Mouse (Mus musculus) midbrain, embryonic 14.5 days (tissue): ENCODE measurements around the gene Ccdc170. TPM values are rescaled to one million over a fixed set of nuclear protein-coding genes. Genes with fewer than 3 reads are reported as not detected.

Experiments
- ATAC-seq: fragments of 200-750 bp; cut with Nextera tagmentation; 2 replicates; pipeline ENCODE4 v1.8.0; 2017; ENCODE audit warnings: moderate number of reproducible peaks, moderate library complexity; ENCODE audit not compliant: low FRiP score, low TSS enrichment
- DNase-seq: peaks from one replicate; pipeline ENCODE4 v3.0.0-alpha.2; 2015
- H3K27ac ChIP-seq: fragments of 300-500 bp; sonication (generic); replicated peaks from 2 replicates; pipeline ENCODE4 v1.5.1; 2014; ENCODE audit warnings: mild to moderate bottlenecking, low read depth, low read length, moderate library complexity
- H3K27me3 ChIP-seq: fragments of 300-500 bp; sonication (generic); 2 replicates; pipeline ENCODE4 v1.6.1; 2014; ENCODE audit warnings: low read length, control low read depth, mixed read lengths; ENCODE audit not compliant: control insufficient read depth, insufficient read depth
- H3K36me3 ChIP-seq: fragments of 300-500 bp; sonication (generic); 2 replicates; pipeline ENCODE4 v1.6.1; 2014; ENCODE audit warnings: low read length, control low read depth; ENCODE audit not compliant: control insufficient read depth, insufficient read depth
- H3K4me1 ChIP-seq: fragments of 300-500 bp; sonication (generic); 2 replicates; pipeline ENCODE4 v1.6.1; 2014; ENCODE audit warnings: mild to moderate bottlenecking, antibody characterized with exemption, low read length, control low read depth; ENCODE audit not compliant: control insufficient read depth, insufficient read depth
- H3K4me2 ChIP-seq: fragments of 300-500 bp; sonication (generic); 2 replicates; pipeline ENCODE4 v1.6.1; 2014; ENCODE audit warnings: mild to moderate bottlenecking, low read length, moderate library complexity
- H3K4me3 ChIP-seq: fragments of 300-500 bp; sonication (generic); replicated peaks from 2 replicates; pipeline ENCODE4 v1.5.1; 2014; ENCODE audit warnings: low read depth, low read length
- H3K9ac ChIP-seq: fragments of 300-500 bp; sonication (generic); replicated peaks from 2 replicates; pipeline ENCODE4 v1.6.1; 2014; ENCODE audit warnings: mild to moderate bottlenecking, low read length, moderate library complexity
- H3K9me3 ChIP-seq: fragments of 300-500 bp; sonication (generic); 2 replicates; pipeline ENCODE4 v1.6.1; 2016; ENCODE audit warnings: low read length, control low read depth, mixed read lengths; ENCODE audit not compliant: control insufficient read depth
- WGBS: fragments of 180-500 bp; shearing (Covaris S2); extraction: QIAGEN DNeasy Blood & Tissue Kit; methylation state at CpG from one replicate; pipeline ENCODE4 v1.1.7; 2014; 5-methylcytosine and 5-hydroxymethylcytosine counted together
- polyA plus RNA-seq: library from polyadenylated mRNA; unstranded; fragments of >200 nt; fragmentation: Nextera tagmentation; extraction: Ambion mirVana; gene quantifications from 2 replicates; pipeline ENCODE4 v1.2.1, GENCODE M21; 2014

The Ccdc170 gene
- polyA plus RNA-seq, 1 experiment from 2014 or later: 0.14 TPM

DNA sequence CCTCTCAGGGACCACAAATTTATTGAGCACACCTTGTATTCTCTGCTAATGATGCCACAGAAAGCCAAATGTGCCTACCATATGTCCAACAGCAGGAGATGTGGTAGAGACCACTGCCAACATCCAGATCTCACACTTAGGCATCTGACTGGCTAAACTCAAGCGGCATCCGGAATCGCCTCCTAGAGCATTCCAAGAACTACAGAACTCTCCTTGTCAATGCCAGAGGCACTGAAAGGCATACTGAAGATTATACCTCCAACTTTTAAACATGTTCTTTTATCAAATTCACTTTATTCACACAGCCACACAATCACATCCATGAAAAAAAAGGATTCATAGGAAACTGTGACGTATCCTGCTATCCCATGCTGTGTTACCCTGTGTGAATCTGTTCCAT is 88.5 kb downstream of the Ccdc170 start:
- H3K36me3 ChIP-seq: no peaks in the 10 kb centered on the region
- H3K9ac ChIP-seq: no peak overlapping the region
- H3K4me3 ChIP-seq: no peak overlapping the region
- H3K27me3 ChIP-seq: no peaks in the 10 kb centered on the region
- no peaks in the 10 kb centered on the region for H3K9me3 ChIP-seq
- no peak overlapping the region for H3K4me2 ChIP-seq
- no peak for DNase-seq
- WGBS: 90% methylated on average over 4 of the region's 4 CpGs
- no peaks in the 10 kb centered on the region for H3K4me1 ChIP-seq
- no peak overlapping the region for H3K27ac ChIP-seq
- no peak for ATAC-seq

DNA sequence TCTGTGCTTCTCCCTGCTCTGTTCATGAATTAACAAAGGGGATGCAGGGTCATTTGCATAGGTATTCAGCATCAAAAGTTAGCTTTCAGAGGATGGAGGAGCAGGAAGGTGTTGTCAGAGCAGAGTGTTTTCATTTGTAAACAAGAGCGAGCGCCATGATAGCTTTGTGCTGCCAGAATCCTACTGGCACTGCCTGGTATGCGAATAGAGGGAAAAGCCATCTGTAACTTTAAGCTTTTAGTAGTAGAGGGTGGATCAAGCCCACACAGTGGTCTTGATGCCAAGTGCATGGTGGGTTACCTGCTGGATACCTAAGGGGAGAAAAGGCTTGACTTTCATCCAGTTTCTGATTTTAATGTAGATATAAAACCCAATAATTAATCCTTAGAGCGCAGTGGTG is 89.0 kb downstream of the Ccdc170 start:
- Histone ChIP-seq H3K4me1 (no peaks in the 10 kb centered on the region), H3K9ac (no peak overlapping the region), H3K27ac (no peak overlapping the region), H3K4me2 (no peak overlapping the region), H3K9me3 (no peaks in the 10 kb centered on the region), H3K4me3 (no peak overlapping the region), H3K36me3 (no peaks in the 10 kb centered on the region), H3K27me3 (no peaks in the 10 kb centered on the region)
- no peak for DNase-seq
- no peak for ATAC-seq
- 66% methylated on average over 4 of the region's 4 CpGs for WGBS

GRCm38 (mm10) chr10:4581905-4582304 is 99.6 kb downstream of the Ccdc170 start:
- Histone ChIP-seq H3K27ac (no peak overlapping the region), H3K4me2 (no peak overlapping the region), H3K4me1 (peaks cover 4% of the 10 kb centered on the region; the same call in 1 of the 2 replicates), H3K36me3 (no peaks in the 10 kb centered on the region), H3K9me3 (no peaks in the 10 kb centered on the region), H3K9ac (no peak overlapping the region), H3K4me3 (no peak overlapping the region), H3K27me3 (no peaks in the 10 kb centered on the region)
- peak; percentile 77; the same call in 1 of the 2 replicates for ATAC-seq
- 68% methylated on average over 5 of the region's 5 CpGs for WGBS
- DNase-seq: peak; percentile 65

GRCm38 (mm10) chr10:4586691-4587090 is 104.4 kb downstream of the Ccdc170 start:
- H3K27ac ChIP-seq: no peak overlapping the region
- H3K4me1 ChIP-seq: peaks cover 4% of the 10 kb centered on the region; the same call in 1 of the 2 replicates
- no peak overlapping the region for H3K9ac ChIP-seq
- no peaks in the 10 kb centered on the region for H3K27me3 ChIP-seq
- WGBS: 92% methylated on average over 6 of the region's 6 CpGs
- H3K4me2 ChIP-seq: no peak overlapping the region
- DNase-seq (no peak), ATAC-seq (no peak)
- no peaks in the 10 kb centered on the region for H3K9me3 ChIP-seq
- H3K4me3 ChIP-seq: no peak overlapping the region
- H3K36me3 ChIP-seq: no peaks in the 10 kb centered on the region

DNA sequence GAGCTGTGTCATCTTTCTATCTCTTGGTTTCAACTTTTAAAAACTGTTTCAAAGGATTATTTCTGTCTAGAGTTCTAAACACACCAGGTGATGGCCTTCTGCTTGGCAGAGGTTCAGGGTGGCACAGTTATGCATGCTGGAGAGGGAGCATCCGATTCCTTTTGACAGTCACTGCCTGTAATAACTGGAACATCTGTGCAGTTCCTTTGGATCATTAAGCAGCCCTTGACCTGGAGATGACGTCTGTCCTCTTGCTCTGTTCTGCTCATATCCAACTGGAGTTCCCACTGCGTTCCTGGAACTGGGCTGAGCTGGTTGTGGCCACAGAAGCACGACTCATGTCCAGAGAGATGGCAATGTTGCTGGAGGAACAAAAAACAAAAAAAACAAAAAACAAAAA is 107.3 kb downstream of the Ccdc170 start:
- Histone ChIP-seq H3K9me3 (no peaks in the 10 kb centered on the region), H3K9ac (no peak overlapping the region), H3K4me2 (no peak overlapping the region), H3K27ac (no peak overlapping the region), H3K4me1 (no peaks in the 10 kb centered on the region), H3K27me3 (no peaks in the 10 kb centered on the region), H3K4me3 (no peak overlapping the region), H3K36me3 (no peaks in the 10 kb centered on the region)
- 82% methylated on average over 4 of the region's 4 CpGs for WGBS
- no peak for DNase-seq
- ATAC-seq: no peak

- no peaks in the 10 kb centered on the region for H3K36me3 ChIP-seq
- WGBS: 88% methylated on average over 8 of the region's 8 CpGs
- H3K27ac ChIP-seq: no peak overlapping the region
- ATAC-seq (no peak), DNase-seq (no peak)
- H3K4me2 ChIP-seq: no peak overlapping the region
- H3K27me3 ChIP-seq: no peaks in the 10 kb centered on the region
- no peak overlapping the region for H3K4me3 ChIP-seq
- no peaks in the 10 kb centered on the region for H3K4me1 ChIP-seq
- H3K9ac ChIP-seq: no peak overlapping the region
- H3K9me3 ChIP-seq: no peaks in the 10 kb centered on the region
Observed at GRCm38 (mm10) chr10:4590956-4591355, 108.7 kb downstream of the Ccdc170 start.

DNA sequence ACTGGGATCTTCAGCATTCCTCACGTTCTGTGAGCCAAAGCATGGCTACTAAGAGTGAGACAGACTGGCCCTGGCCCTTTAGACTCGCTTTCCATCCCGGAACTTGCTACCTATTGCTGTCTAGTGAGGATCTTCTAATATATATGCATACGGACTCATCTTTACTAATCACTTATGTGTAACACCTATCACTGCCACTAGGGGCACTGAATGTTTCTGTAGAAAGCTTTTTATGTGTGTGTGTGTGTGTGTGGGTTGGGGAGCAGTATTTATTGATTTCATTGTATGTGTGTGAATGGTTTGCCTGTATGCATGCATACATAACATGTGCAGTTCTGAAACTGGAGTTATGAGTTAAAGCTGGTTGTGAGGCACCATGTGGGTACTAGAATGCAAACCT is 111.5 kb downstream of the Ccdc170 start:
- no peak overlapping the region for H3K27ac ChIP-seq
- WGBS: 69% methylated on average over 4 of the region's 4 CpGs
- DNase-seq: peak; percentile 31

DNA sequence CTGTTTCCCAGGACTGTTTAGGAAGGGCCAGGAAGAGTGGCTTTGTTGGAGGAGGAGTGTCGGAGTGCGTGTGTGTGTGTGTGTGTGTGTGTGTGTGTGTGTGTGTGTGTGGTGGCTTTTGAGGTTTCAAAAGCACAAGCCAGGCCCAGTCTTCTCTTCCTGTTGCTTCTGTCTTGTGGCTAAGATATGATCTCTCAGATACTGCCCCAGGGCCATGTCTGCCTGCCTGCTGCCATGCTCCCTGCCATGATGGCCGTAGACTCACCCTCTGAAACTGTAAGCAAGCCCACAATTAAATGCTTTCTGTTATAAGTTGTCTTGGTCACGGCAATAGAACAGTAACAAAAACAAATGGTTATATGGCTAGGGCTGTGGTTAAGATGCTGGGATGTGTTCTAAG is 114.9 kb downstream of the Ccdc170 start:
- Histone ChIP-seq H3K36me3 (no peaks in the 10 kb centered on the region), H3K4me2 (no peak overlapping the region), H3K9me3 (no peaks in the 10 kb centered on the region), H3K9ac (no peak overlapping the region), H3K4me1 (no peaks in the 10 kb centered on the region), H3K27me3 (no peaks in the 10 kb centered on the region), H3K27ac (no peak overlapping the region), H3K4me3 (no peak overlapping the region)
- ATAC-seq (no peak), DNase-seq (no peak)
- 94% methylated on average over 4 of the region's 4 CpGs for WGBS

More for the DNA sequence above, 111.5 kb downstream of the Ccdc170 start:
- ATAC-seq: no peak
- H3K27me3 ChIP-seq: no peaks in the 10 kb centered on the region
- no peaks in the 10 kb centered on the region for H3K9me3 ChIP-seq
- no peak overlapping the region for H3K9ac ChIP-seq
- H3K4me3 ChIP-seq: no peak overlapping the region
- no peak overlapping the region for H3K4me2 ChIP-seq
- H3K36me3 ChIP-seq: no peaks in the 10 kb centered on the region
- H3K4me1 ChIP-seq: no peaks in the 10 kb centered on the region

GRCm38 (mm10) chr10:4598244-4598842 is 116.0 kb downstream of the Ccdc170 start:
- H3K27ac ChIP-seq: no peak overlapping the region
- H3K4me3 ChIP-seq: no peak overlapping the region
- 69% methylated on average over 10 of the region's 10 CpGs for WGBS
- peak; percentile 73 for DNase-seq
- no peak overlapping the region for H3K4me2 ChIP-seq
- no peak overlapping the region for H3K9ac ChIP-seq
- H3K27me3 ChIP-seq: no peaks in the 10 kb centered on the region
- no peaks in the 10 kb centered on the region for H3K9me3 ChIP-seq
- 0 out of 2 replicates have a peak, but pooled peaks have one; percentile 39 for ATAC-seq
- H3K4me1 ChIP-seq: no peaks in the 10 kb centered on the region
- no peaks in the 10 kb centered on the region for H3K36me3 ChIP-seq
